Mouse (Mus musculus) testis, adult 10 weeks (tissue): ENCODE results near the gene Gpr132. TPM values are rescaled to one million over a fixed set of nuclear protein-coding genes. Genes with fewer than 3 reads are reported as not detected.

Experiments
- polyA plus RNA-seq: library from polyadenylated mRNA; stranded (reverse); fragments of 350-450 nt; fragmentation: Illumina TruSeq; extraction: RNeasy Lipid Tissue Mini Kit (QIAGEN cat#74804); gene quantifications from one replicate; pipeline ENCODE4 v1.2.3, GENCODE M21; 2014; ENCODE audit warnings: low read depth, low replicate concordance

Gene Gpr132
- polyA plus RNA-seq, result not detected

DNA sequence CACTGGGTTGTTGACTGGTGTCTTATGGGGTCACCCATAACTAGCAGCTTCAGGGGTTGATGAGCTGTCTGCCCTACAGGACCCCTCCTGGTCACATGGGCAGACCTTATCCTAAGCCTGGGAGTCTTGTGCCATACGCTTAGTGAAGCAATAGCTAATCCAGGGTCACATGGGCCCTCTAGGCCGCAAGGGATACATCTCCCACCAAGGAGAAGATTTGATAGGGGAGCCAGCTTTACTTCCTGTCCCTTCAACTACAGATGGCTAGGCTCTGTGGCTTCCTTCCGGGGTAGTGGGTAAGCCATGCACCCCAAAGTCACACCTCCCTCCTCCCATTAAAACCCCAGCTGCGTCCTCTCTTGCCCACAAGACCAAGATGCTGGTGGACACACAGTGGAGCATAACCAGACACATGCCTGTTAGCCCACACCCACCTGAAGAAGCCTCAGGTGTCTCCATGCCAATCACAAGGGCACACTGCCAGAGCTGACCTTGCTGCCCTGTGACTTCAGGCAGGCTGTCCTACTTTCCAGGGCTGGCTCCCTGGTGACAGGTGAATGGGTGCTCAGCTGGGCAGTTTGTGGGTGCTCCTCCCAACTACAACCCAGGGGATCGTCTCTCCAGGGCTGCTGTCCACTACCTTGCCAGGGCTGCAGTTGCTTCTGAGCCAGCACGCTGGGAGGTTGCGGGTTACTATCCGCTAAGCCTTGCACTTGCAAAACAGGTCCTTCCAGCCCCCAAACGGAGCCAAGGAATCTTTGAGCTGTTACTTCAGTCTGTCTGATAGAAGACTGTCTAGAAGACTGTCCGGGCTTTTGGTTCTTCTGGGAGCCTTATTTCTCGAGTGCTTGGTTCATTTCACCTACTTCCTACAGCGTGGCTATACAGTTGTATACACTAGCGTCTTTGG lies at the start of gene Gpr132:
Gene Gpr132, minus strand, starts transcription at position 51 of the 910 bp plus-strand sequence.

DNA sequence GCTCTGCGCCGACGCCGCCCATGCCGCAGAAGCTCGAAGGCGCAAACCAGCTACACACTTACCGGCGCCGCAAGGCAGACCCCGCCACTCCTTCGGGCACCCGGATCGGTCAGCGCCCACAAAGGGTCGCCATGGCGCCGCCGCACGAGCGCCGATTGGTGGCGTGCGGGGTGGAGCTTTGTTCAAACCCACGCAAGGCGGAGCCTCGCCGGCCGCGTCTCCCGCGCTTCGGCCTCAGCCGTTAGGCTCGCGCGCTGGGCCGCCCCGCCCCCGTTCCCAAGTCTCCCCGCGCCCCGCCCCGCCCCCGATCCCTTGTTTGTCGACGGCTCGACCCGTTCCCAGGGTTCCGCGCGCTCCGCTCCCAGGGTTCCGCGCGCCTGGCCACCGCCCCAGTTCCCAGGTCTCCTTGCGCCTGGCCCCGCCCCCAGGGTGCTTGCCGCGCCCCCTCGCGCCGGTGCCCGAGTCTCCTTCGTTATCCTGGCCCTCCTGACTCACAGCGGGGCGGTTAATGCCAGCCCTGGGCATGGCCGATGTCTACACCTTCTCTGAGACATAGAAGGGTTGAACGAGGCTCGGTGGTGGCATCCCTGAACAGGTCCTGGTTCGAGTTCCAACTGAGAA lies 38.7 kb downstream of the Gpr132 start, which contains the start of gene Cdca4:
Gene Cdca4, minus strand, starts transcription at position 180 of the 621 bp plus-strand sequence.

DNA sequence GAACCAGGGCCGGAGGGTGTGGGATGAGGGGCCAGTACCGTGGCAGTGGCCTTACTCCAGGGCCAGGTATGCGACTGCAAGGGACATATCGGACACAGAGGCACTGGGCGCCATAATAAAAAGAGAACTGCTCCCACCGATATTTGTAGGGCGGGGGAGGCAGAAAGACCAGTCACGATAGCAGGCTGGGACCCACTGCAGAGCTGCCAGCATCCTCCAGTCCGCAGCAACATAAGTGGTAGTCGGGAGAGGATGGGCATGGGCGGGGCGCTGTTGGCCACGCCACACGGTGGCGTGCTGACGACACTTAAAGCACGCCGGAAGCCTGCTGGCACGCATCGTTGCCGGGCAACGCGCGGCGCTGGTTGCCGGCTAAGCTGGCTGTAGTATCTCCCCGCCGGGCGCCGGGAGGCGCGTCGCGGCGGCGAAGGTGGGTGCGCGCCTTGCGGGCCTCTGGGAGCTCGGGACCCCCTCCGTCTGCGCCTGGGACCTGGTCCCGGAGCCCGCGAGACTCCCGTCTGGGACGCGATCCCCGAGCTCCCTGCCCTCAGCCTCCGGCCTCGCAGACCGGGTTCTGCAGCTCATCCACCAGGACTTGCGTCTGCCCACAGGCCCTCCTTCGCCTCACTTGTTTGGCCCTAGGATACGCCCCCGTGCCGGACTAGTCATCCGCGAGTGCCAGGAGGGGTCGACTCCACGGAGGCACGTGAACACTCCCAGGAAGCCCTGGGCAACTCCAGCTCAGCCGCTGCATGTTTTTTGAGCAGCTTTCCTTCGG lies 59.3 kb downstream of the Gpr132 start, which contains the start of gene Clba1:
Gene Clba1, plus strand, starts transcription at position 351 of the 778 bp plus-strand sequence.

DNA sequence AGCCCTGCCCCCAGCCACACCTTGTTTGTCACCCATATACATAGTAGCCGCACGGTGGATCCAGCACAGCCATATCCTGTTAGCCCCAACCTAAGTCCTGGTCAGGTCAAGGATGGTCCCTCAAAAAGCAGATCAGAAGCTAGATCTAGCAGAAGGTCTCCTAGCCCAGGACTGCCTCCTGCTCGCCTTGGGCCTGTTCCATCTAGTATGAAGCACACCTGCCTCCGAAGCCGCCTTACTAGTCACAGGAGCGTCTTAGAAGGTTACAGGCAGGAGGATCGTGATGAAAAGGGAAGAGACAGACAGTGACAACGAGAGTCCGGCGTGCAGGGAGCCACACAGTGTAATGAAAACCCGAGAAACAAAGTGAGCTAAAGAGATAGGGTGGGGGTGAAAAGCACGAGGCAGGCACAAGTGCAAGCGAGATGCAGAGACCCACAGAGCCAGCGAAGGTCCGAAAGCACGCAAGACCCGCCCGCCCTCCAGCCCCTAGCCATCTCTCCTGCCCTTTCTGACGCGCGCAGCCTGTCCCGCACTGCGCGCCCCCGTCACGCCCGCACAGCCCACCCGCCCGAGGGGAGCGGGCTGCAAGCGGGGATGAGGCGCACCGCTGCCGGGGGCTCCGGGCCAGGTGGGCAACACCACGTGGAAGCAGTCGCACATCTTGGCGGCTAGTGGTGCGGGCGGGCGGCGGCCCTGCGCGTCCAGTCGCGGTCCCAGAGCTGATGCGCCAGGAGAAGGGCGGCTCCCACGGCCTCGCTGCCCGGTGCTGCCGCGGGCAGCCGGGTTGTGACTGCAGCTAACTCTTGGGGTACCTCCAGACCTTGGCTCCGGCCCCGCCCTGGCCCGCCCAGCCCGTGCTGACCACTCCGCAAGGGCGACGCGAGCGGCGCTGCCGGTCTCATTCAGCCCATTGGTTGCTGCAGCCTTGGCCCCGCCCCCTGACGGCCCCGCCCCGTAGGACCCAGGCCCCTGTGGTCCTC lies 65.9 kb downstream of the Gpr132 start, which contains the start of gene Ahnak2:
Gene Ahnak2, minus strand, starts transcription at position 794 of the 983 bp plus-strand sequence.

Other genes with a start within 250 kb of the Gpr132 start
- gene Adssl1, start 248.2 kb downstream of the Gpr132 start, polyA plus RNA-seq, result 0.70 TPM
- gene Siva1, start 223.5 kb downstream of the Gpr132 start, polyA plus RNA-seq, result 2.6 TPM
- gene Akt1, start 193.3 kb downstream of the Gpr132 start, polyA plus RNA-seq, result 1.3 TPM
- 2.4 TPM for gene Zbtb42, start 189.4 kb downstream of the Gpr132 start, polyA plus RNA-seq
- gene Cep170b, start 147.8 kb downstream of the Gpr132 start, polyA plus RNA-seq, result 12.5 TPM
- gene Pld4, start 107.6 kb downstream of the Gpr132 start, polyA plus RNA-seq, result 0.87 TPM
- 0.41 TPM for gene Ahnak2, start 65.6 kb downstream of the Gpr132 start, polyA plus RNA-seq
- gene Clba1, start 59.3 kb downstream of the Gpr132 start, polyA plus RNA-seq, result 6.0 TPM
- gene Cdca4, start 38.8 kb downstream of the Gpr132 start, polyA plus RNA-seq, result 10.3 TPM
- 0.10 TPM for gene Jag2, start 61.5 kb upstream of the Gpr132 start, polyA plus RNA-seq
- gene Nudt14, start 73.9 kb upstream of the Gpr132 start, polyA plus RNA-seq, result not detected
- 0.48 TPM for gene Btbd6, start 108.3 kb upstream of the Gpr132 start, polyA plus RNA-seq
- 31.4 TPM for gene Brf1, start 132.5 kb upstream of the Gpr132 start, polyA plus RNA-seq
- gene Pacs2, start 146.3 kb upstream of the Gpr132 start, polyA plus RNA-seq, result 12.8 TPM
- 8.6 TPM for gene Tex22, start 206.3 kb upstream of the Gpr132 start, polyA plus RNA-seq
- 17.4 TPM for gene Mta1, start 230.1 kb upstream of the Gpr132 start, polyA plus RNA-seq